In the genomic region with DNA sequence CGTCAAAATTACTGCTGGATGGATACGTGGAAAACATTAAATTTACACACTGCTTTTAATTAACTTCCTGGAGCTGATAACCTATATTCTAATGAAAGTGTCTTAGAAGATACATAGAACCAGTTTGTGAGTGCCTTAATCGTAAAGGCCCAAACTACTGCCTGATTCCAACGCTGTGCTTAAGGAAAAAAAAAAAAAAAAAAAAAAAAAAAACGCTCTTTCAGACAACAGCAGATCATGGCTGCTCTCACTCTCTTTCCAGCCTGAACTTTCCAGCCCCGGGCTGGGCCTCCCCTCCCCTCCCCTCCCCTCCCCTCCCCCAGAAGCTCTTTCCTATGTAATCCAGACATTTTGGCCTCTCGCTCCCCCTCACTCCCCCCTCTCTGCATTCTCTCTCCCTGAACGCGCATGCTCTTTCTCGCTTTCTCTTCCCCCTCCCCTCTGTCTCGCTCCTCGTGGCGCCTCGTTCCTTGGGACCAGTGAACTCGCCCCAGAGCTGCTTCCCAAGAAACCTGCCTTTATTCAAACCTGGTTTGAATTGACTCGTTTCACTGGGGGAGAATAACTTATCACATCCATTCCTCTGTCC, we compare ENCODE assay signal across 9 mouse cellular contexts. TPM values are rescaled to one million over a fixed set of nuclear protein-coding genes. Genes with fewer than 3 reads are reported as not detected.
A peak's percentile ranks its signal among the peaks of the same experiment; 100 is the strongest.
DNase-seq lines count a peak whose midpoint lies in the region; ATAC-seq lines count a peak whose summit lies in the region.
"Had no signal": no experiment of that assay in that cellular context is flagged by ENCODE, and none has a peak within 500 bp of the region (broad histone marks: within the 10 kb centered on the region; RNA-seq: fewer than 3 reads in every experiment).

No protein-coding gene starts in this region.

- H3K4me3 ChIP-seq in intestine, embryonic 16.5 days (ENCODE audit: low read length), result no peak overlapping the region
- no peak overlapping the region for H3K4me3 ChIP-seq in midbrain, embryonic 11.5 days (ENCODE audit: low read depth, low read length)

- WGBS in intestine, embryonic 16.5 days, result 19% methylated on average over 16 of the region's 16 CpGs
- 5% methylated on average over 16 of the region's 16 CpGs for WGBS in midbrain, embryonic 11.5 days

- peak overlapping the region; percentile 31; the same call in 1 of the 2 replicates for H3K9ac ChIP-seq in intestine, embryonic 16.5 days (ENCODE audit: low read depth, low read length)
- H3K9ac ChIP-seq in midbrain, embryonic 11.5 days (ENCODE audit: low read length), result peak overlapping the region; percentile 46

- no peaks in the 10 kb centered on the region for H3K27me3 ChIP-seq in intestine, embryonic 16.5 days (replicated peaks; ENCODE audit: control insufficient read depth, insufficient read depth, low read length)
- H3K27me3 ChIP-seq in midbrain, embryonic 11.5 days (ENCODE audit: control insufficient read depth, insufficient read depth, low read length), result no peaks in the 10 kb centered on the region

- H3K4me1 ChIP-seq in intestine, embryonic 16.5 days (ENCODE audit: control insufficient read depth, insufficient read depth, low read length), result peaks cover 30% of the 10 kb centered on the region
- peaks cover 44% of the 10 kb centered on the region for H3K4me1 ChIP-seq in midbrain, embryonic 11.5 days (ENCODE audit: control insufficient read depth, insufficient read depth, low read length)

- DNase-seq in adrenal gland, adult 2 months, result peak; percentile 34
- no peak for DNase-seq in adrenal gland, adult 18-20 months (ENCODE audit: low spot score in 2 of 2)
- DNase-seq in right cerebral cortex, postnatal 4 days, result peak; percentile 55
- DNase-seq in right cerebral cortex, postnatal 36 days (ENCODE audit: low spot score in 2 of 2), result no peak
- peak; percentile 96 for DNase-seq in midbrain, embryonic 11.5 days (ENCODE audit: low spot score, missing footprints)
- DNase-seq in B cell, adult 2 months, result no peak
- DNase-seq in right cerebral cortex, adult 18-20 months, result no peak

- H3K9me3 ChIP-seq in intestine, embryonic 16.5 days (ENCODE audit: control insufficient read depth, low read length), result no peaks in the 10 kb centered on the region
- H3K9me3 ChIP-seq in midbrain, embryonic 11.5 days (ENCODE audit: control insufficient read depth, low read length), result no peaks in the 10 kb centered on the region
- H3K9me3 ChIP-seq: megakaryocyte, embryonic 14.5 days had no signal

- H3K36me3 ChIP-seq in intestine, embryonic 16.5 days (ENCODE audit: control insufficient read depth, insufficient read depth, low read length), result no peaks in the 10 kb centered on the region
- no peaks in the 10 kb centered on the region for H3K36me3 ChIP-seq in midbrain, embryonic 11.5 days (ENCODE audit: control insufficient read depth, insufficient read depth, low read length)

- peak; percentile 58 for ATAC-seq in intestine, embryonic 16.5 days
- ATAC-seq in midbrain, embryonic 11.5 days (ENCODE audit: low FRiP score), result peak; percentile 87

- H3K4me2 ChIP-seq in intestine, embryonic 16.5 days (ENCODE audit: low read depth, low read length), result no peak overlapping the region
- H3K4me2 ChIP-seq in midbrain, embryonic 11.5 days, result no peak overlapping the region

- peak overlapping the region; percentile 86 for H3K27ac ChIP-seq in intestine, embryonic 16.5 days (ENCODE audit: low read length)
- peak overlapping the region; percentile 90 for H3K27ac ChIP-seq in midbrain, embryonic 11.5 days (ENCODE audit: low read depth, low read length)

RNA-seq across cellular contexts. Expression of a gene that starts 12.7 kb away (rescaled TPM):
- total RNA-seq in adrenal gland, adult 2 months (2021), result 1 to 10 TPM; 1.3 to 2.7 TPM
- 0.20 and 0.22 TPM in 2 replicates for polyA plus RNA-seq in adrenal gland, adult 2 months (2012; rRNA removed)
- total RNA-seq in adrenal gland, adult 18-20 months (2021), result 1 to 10 TPM; 1.3 TPM
- 38.1 and 40.4 TPM in 2 replicates for polyA plus RNA-seq in intestine, embryonic 16.5 days (2015; fragmentation: Nextera tagmentation; extraction: Ambion mirVana)
- polyA plus RNA-seq in midbrain, embryonic 11.5 days (2014; fragmentation: Nextera tagmentation; extraction: Ambion mirVana), result 99.1 and 109 TPM in 2 replicates

Comparison
In these comparisons a context has a peak if more than half of its experiments do, and no peak if none do; other contexts are left out.
1. DNase-seq: peak in adrenal gland, adult 2 months (single experiment), right cerebral cortex, postnatal 4 days (single experiment) and midbrain, embryonic 11.5 days (single experiment); none in adrenal gland, adult 18-20 months (0 of 2), right cerebral cortex, postnatal 36 days (0 of 2), B cell, adult 2 months (0 of 2) and right cerebral cortex, adult 18-20 months (single experiment).
2. RNA of a gene that starts 12.7 kb away (polyA plus RNA-seq): 99.1 to 109 TPM in midbrain, embryonic 11.5 days and 38.1 to 40.4 TPM in intestine, embryonic 16.5 days; 0.20 to 0.22 TPM in adrenal gland, adult 2 months; every median in the first group is over 10 times any median in the second.